Mouse (Mus musculus): ENCODE data around the gene Cant1. TPM values are rescaled to one million over a fixed set of nuclear protein-coding genes. Genes with fewer than 3 reads are reported as not detected.

Gene Cant1
- 8.3 and 9.4 TPM in 2 replicates for polyA plus RNA-seq (2015; fragmentation: Nextera tagmentation; extraction: Ambion mirVana)

GRCm38 (mm10) chr11:118418834-118419504 lies at the start of gene Cant1:
Gene Cant1 (minus strand): TSS chr11:118419086.
- peak within 1 kb of the TSS; percentile 77 for H3K27ac ChIP-seq
- peak within 1 kb of the TSS; percentile 91 for H3K9ac ChIP-seq
- H3K36me3 ChIP-seq: peaks cover 24% of the 10 kb centered on the region
- H3K27me3 ChIP-seq: 0 out of 2 replicates have a peak, but pooled peaks cover 5% of the 10 kb centered on the region
- peaks cover 41% of the 10 kb centered on the region for H3K4me1 ChIP-seq (replicated peaks)
- peak within 1 kb of the TSS; percentile 77 for H3K4me2 ChIP-seq
- under 1% methylated on average over 49 of the region's 50 CpGs for WGBS (ENCODE audit: insufficient replicate concordance)
- no peaks in the 10 kb centered on the region for H3K9me3 ChIP-seq (replicated peaks)
- ATAC-seq (ENCODE audit: low read depth): peak; percentile 94
- peak within 1 kb of the TSS; percentile 78 for H3K4me3 ChIP-seq (replicated peaks)
- peak; percentile 98 for DNase-seq

DNA sequence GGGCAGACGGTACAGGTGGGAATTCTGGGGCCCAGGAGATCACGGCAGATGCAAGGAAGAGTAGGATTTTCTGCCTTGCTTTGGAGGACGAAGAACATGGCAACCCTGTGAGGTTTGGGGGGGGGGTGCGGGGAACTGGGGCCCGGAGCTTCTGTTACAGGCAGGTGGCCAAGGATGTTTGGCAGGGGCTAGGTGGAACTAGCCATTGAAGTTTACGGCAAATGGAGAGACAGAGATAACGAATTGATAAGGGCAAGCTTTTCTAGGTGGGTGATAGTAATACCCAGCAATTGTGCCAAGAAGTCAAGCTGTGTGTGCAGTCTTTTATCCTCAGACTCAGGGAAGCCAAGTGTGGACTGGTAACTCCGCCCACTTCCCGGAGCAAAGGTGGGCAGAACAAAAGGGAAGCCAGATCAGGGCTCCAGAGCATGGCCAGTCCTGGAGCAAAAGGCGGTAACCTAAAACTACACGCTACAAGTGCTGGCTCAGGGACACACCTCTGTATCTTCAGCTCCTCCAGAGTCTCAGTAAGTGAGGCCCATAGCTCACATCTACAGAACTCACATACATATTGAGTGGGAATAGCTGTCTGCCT lies 48.7 kb upstream of the Cant1 start:
- Histone ChIP-seq H3K36me3 (no peaks in the 10 kb centered on the region), H3K27me3 (no peaks in the 10 kb centered on the region), H3K9ac (no peak overlapping the region), H3K9me3 (replicated peaks) (no peaks in the 10 kb centered on the region), H3K4me3 (replicated peaks) (no peak overlapping the region), H3K4me2 (no peak overlapping the region), H3K27ac (no peak overlapping the region), H3K4me1 (replicated peaks) (peaks cover 29% of the 10 kb centered on the region)
- ATAC-seq (ENCODE audit: low read depth) (no peak), DNase-seq (no peak)
- WGBS (ENCODE audit: insufficient replicate concordance): 46% methylated on average over 11 of the region's 11 CpGs

DNA sequence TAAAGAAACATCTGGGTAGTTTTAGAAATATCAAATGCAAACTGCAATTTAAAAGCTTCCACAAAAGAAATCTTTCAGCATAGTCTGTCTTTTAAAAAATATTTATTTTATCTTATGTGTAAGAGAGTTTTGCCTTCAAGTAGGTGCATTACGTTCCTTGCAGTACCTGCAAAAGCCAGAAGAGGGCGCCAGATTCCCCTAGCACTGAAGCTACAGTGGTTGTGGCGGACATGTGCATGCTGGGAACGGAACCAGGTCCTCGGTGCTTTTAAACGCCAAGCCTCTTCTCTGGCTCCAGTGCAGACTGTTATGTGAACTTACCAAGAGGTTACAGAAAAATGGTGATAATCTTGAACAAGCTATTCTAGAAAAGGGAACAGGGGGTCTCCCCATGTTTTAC lies 41.4 kb upstream of the Cant1 start:
- peaks cover 5% of the 10 kb centered on the region for H3K4me1 ChIP-seq (replicated peaks)
- ATAC-seq (ENCODE audit: low read depth): no peak
- H3K4me2 ChIP-seq: no peak overlapping the region
- no peaks in the 10 kb centered on the region for H3K9me3 ChIP-seq (replicated peaks)
- H3K27ac ChIP-seq: no peak overlapping the region
- no peak overlapping the region for H3K4me3 ChIP-seq (replicated peaks)
- WGBS (ENCODE audit: insufficient replicate concordance): 50% methylated on average over 6 of the region's 6 CpGs
- no peaks in the 10 kb centered on the region for H3K36me3 ChIP-seq
- no peak overlapping the region for H3K9ac ChIP-seq
- peak; percentile 21 for DNase-seq
- no peaks in the 10 kb centered on the region for H3K27me3 ChIP-seq

GRCm38 (mm10) chr11:118459536-118459935 lies 40.6 kb upstream of the Cant1 start:
- H3K4me3 ChIP-seq (replicated peaks): no peak overlapping the region
- peak overlapping the region; percentile 2; the same call in 1 of the 2 replicates for H3K27ac ChIP-seq
- H3K36me3 ChIP-seq: no peaks in the 10 kb centered on the region
- no peak overlapping the region for H3K9ac ChIP-seq
- no peaks in the 10 kb centered on the region for H3K9me3 ChIP-seq (replicated peaks)
- ATAC-seq (ENCODE audit: low read depth) (no peak; the same call in 1 of the 2 replicates), DNase-seq (no peak)
- 37% methylated on average over 3 of the region's 4 CpGs for WGBS (ENCODE audit: insufficient replicate concordance)
- no peak overlapping the region for H3K4me2 ChIP-seq
- H3K4me1 ChIP-seq (replicated peaks): peaks cover 5% of the 10 kb centered on the region
- H3K27me3 ChIP-seq: no peaks in the 10 kb centered on the region

- no peak for DNase-seq
- Histone ChIP-seq H3K27ac (peak overlapping the region; percentile 2; the same call in 1 of the 2 replicates), H3K9me3 (replicated peaks) (no peaks in the 10 kb centered on the region), H3K4me2 (no peak overlapping the region), H3K9ac (no peak overlapping the region), H3K36me3 (no peaks in the 10 kb centered on the region), H3K27me3 (no peaks in the 10 kb centered on the region), H3K4me3 (replicated peaks) (no peak overlapping the region), H3K4me1 (replicated peaks) (peaks cover 5% of the 10 kb centered on the region)
- 16% methylated on average over 8 of the region's 8 CpGs for WGBS (ENCODE audit: insufficient replicate concordance)
- peak; percentile 62; the same call in 1 of the 2 replicates for ATAC-seq (ENCODE audit: low read depth)
These were observed 40.2 kb upstream of the Cant1 start for GRCm38 (mm10) chr11:118459051-118459450.

GRCm38 (mm10) chr11:118456937-118457336 lies 38.1 kb upstream of the Cant1 start:
- Histone ChIP-seq H3K9ac (no peak overlapping the region), H3K27me3 (no peaks in the 10 kb centered on the region), H3K4me2 (no peak overlapping the region), H3K4me1 (replicated peaks) (peaks cover 5% of the 10 kb centered on the region), H3K4me3 (replicated peaks) (no peak overlapping the region), H3K36me3 (no peaks in the 10 kb centered on the region), H3K27ac (no peak overlapping the region), H3K9me3 (replicated peaks) (no peaks in the 10 kb centered on the region)
- ATAC-seq (ENCODE audit: low read depth) (0 out of 2 replicates have a peak, but pooled peaks have one; percentile 19), DNase-seq (no peak)
- WGBS (ENCODE audit: insufficient replicate concordance): 62% methylated on average over 11 of the region's 11 CpGs

DNA sequence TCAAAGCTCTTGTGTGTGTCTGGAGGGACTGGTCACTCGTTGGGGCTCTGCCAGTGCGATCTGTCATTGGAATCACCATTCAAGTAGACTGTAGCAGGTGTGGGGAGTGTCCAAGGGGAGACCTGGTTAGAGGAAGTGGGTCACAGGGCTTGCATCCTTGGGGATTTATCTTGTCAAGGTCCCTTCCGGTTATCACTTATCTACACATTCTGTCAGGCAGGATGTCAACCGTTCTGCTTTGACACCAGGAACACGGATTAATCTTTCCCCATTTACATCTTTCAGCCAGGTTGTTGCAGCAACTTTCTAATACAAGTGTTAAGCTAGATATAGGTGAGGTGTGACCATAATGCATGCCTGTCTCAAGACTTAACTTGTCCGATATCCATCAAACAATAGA lies 36.9 kb upstream of the Cant1 start:
- Histone ChIP-seq H3K27me3 (no peaks in the 10 kb centered on the region), H3K4me3 (replicated peaks) (no peak overlapping the region), H3K9me3 (replicated peaks) (no peaks in the 10 kb centered on the region), H3K4me1 (replicated peaks) (peaks cover 7% of the 10 kb centered on the region), H3K4me2 (no peak overlapping the region), H3K27ac (no peak overlapping the region), H3K36me3 (no peaks in the 10 kb centered on the region), H3K9ac (no peak overlapping the region)
- ATAC-seq (ENCODE audit: low read depth): no peak
- DNase-seq: no peak
- WGBS (ENCODE audit: insufficient replicate concordance): 48% methylated on average over 6 of the region's 6 CpGs

DNA sequence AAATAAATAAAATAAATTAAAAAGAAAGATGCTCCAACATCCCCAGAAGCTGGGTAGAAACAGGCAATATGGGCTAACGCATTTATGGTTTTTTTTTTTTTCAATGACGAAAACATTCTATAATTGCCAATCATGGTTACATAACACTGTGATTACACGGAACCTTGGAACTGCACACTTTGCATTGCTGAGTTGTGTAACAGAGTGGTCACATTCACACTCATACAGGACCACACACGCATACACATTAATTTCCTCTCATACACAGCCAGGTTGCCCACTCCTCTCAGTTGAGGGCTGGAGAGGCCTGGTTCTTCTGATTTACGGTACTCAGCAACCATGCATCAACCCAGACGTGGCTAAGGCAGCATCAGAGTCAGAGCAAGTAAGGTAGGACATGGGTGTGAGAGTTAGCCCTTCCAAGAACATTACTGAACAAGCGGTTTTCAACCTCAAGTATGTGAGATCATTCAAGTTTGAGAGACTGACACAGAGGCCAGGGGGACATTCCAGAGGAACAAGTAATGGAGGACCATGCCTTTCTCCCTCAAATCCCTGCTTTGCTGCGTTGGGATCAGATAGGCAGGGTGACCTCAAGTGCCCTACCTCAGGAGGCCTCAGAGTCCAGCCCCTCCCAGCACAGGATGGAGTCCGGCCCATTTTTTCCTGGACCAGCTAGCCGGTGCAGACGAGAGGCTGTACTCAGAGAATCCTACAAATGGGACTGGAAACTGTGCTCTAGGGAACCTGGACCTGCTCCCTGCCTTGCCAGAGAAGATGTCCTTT lies 35.2 kb upstream of the Cant1 start:
- Histone ChIP-seq H3K27me3 (no peaks in the 10 kb centered on the region), H3K27ac (no peak overlapping the region), H3K9ac (no peak overlapping the region), H3K4me2 (no peak overlapping the region), H3K4me1 (replicated peaks) (peaks cover 3% of the 10 kb centered on the region; the same call in 1 of the 2 replicates), H3K4me3 (replicated peaks) (no peak overlapping the region), H3K36me3 (no peaks in the 10 kb centered on the region), H3K9me3 (replicated peaks) (no peaks in the 10 kb centered on the region)
- DNase-seq (no peak), ATAC-seq (ENCODE audit: low read depth) (no peak)
- WGBS (ENCODE audit: insufficient replicate concordance): 58% methylated on average over 11 of the region's 11 CpGs

DNA sequence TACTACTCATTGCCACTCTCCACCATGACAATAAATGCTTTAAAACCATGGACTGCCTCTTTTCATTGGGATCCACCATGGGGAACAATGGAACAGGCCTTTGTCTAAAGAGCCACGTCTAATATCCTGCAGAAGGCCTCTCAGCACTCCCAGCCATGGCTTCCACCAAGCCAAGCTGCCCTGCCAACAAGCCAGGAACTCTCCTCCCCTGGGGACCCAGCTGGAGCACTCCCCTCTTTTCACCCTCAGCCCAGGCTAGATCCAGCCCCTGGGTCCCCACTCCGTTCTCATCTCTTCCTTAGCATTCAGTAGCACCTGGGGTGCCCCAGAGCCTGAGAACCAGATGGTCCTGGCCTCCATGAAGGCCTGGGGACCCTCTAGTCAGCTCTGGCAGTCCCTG lies 34.1 kb upstream of the Cant1 start:
- Histone ChIP-seq H3K4me1 (replicated peaks) (peaks cover 3% of the 10 kb centered on the region; the same call in 1 of the 2 replicates), H3K36me3 (no peaks in the 10 kb centered on the region), H3K4me2 (no peak overlapping the region), H3K27ac (no peak overlapping the region), H3K9ac (no peak overlapping the region), H3K9me3 (replicated peaks) (no peaks in the 10 kb centered on the region), H3K4me3 (replicated peaks) (no peak overlapping the region), H3K27me3 (no peaks in the 10 kb centered on the region)
- no peak for ATAC-seq (ENCODE audit: low read depth)
- WGBS (ENCODE audit: insufficient replicate concordance): 69% methylated on average over 2 of the region's 2 CpGs
- no peak for DNase-seq

DNA sequence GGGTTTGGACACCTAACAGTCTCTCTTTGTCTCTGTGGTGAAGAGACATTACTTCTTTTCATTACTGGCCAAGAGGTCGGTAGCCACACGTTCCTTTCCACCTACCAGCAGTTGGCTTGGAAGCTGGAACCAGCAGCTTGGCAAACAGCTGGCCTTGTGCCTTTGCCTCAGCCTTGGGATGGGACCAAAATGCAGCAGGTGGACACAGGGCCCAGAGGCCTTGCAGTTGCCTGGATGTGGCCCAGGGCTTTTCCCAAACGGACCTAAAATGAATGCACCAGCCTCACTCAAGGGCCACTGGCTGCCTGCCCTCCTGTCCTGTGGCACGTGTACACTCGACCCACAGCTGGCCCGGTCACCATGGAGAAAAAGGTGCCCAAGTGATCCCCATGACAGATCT lies 32.3 kb upstream of the Cant1 start:
- no peak for ATAC-seq (ENCODE audit: low read depth)
- Histone ChIP-seq H3K9ac (no peak overlapping the region), H3K4me2 (no peak overlapping the region), H3K27me3 (no peaks in the 10 kb centered on the region), H3K27ac (no peak overlapping the region), H3K4me3 (replicated peaks) (no peak overlapping the region), H3K36me3 (no peaks in the 10 kb centered on the region), H3K4me1 (replicated peaks) (0 out of 2 replicates have a peak, but pooled peaks cover 3% of the 10 kb centered on the region), H3K9me3 (replicated peaks) (no peaks in the 10 kb centered on the region)
- no peak for DNase-seq
- 68% methylated on average over 6 of the region's 6 CpGs for WGBS (ENCODE audit: insufficient replicate concordance)

DNA sequence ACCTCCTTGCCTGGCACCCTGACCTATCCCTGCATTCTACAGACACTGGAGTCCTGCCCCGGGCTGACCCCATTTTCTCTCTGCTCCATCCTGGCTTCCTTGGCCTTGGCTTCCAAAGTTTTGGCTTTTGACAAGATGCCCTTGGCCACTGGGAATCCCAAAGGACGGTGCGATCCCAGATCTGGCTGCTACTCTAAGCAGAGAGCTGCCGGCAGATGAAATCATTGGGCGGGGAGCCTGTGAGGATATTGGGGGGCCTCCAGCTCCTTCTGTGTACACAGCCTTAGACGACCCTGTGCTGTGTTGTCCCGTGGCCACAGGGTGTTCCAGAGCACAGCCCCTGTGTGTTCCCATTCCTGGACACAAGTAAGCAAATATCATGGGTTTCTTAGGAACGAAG lies 29.5 kb upstream of the Cant1 start:
- no peak for ATAC-seq (ENCODE audit: low read depth)
- Histone ChIP-seq H3K9ac (no peak overlapping the region), H3K4me1 (replicated peaks) (0 out of 2 replicates have a peak, but pooled peaks cover 3% of the 10 kb centered on the region), H3K36me3 (no peaks in the 10 kb centered on the region), H3K27me3 (no peaks in the 10 kb centered on the region), H3K9me3 (replicated peaks) (no peaks in the 10 kb centered on the region), H3K27ac (no peak overlapping the region), H3K4me3 (replicated peaks) (no peak overlapping the region), H3K4me2 (no peak overlapping the region)
- DNase-seq: no peak
- WGBS (ENCODE audit: insufficient replicate concordance): 71% methylated on average over 8 of the region's 8 CpGs
